Mouse (Mus musculus) brain, embryonic 14.5 days (tissue): Measurements from ENCODE around the gene Rft1. TPM values are rescaled to one million over a fixed set of nuclear protein-coding genes. Genes with fewer than 3 reads are reported as not detected.
"Not testable (repeated sequence)": the region's sequence is repeated elsewhere in the genome, so short reads cannot be mapped to it uniquely, and the experiment has no call there.

Source experiments
- DNase-seq: peaks from one replicate; pipeline ENCODE4 v3.0.0-alpha.2; 2011; ENCODE audit warnings: low read depth
- CTCF ChIP-seq: fragments of 200-500 bp; IDR thresholded peaks from 2 replicates; pipeline ENCODE4 v1.5.1; 2012; ENCODE audit warnings: inconsistent platforms, mild to moderate bottlenecking, moderate library complexity, borderline replicate concordance; ENCODE audit not compliant: insufficient read depth, insufficient read length; ENCODE audit errors: extremely low read depth
- POLR2A ChIP-seq: fragments of 200-500 bp; IDR thresholded peaks from 2 replicates; pipeline ENCODE4 v1.6.1; 2012; ENCODE audit warnings: mild to moderate bottlenecking, inconsistent platforms, borderline replicate concordance; ENCODE audit not compliant: poor library complexity, insufficient read depth, insufficient read length, severe bottlenecking; ENCODE audit errors: extremely low read depth
- polyA plus RNA-seq: library from polyadenylated mRNA; depleted of rRNA; stranded (reverse); fragments of >200 nt; gene quantifications from 2 replicates; pipeline ENCODE4 v1.2.3, GENCODE M21; 2012

Rft1 gene
- polyA plus RNA-seq, 1 experiment = 10.7 TPM

- no peak for TF ChIP-seq CTCF
- no peak for TF ChIP-seq POLR2A
- no peak for DNase-seq
These were observed 48.9 kb downstream of the Rft1 start for GRCm38 (mm10) chr14:30703079-30703478.

GRCm38 (mm10) chr14:30704098-30704855 is 50.1 kb downstream of the Rft1 start:
- TF ChIP-seq CTCF = no peak
- TF ChIP-seq POLR2A = no peak
- DNase-seq = no peak

GRCm38 (mm10) chr14:30711892-30712291 is 57.7 kb downstream of the Rft1 start:
- TF ChIP-seq POLR2A (no peak), CTCF (no peak)
- no peak for DNase-seq

- TF ChIP-seq CTCF (no peak), POLR2A (no peak)
- DNase-seq = no peak
These were observed 59.6 kb downstream of the Rft1 start for GRCm38 (mm10) chr14:30713769-30714168.

- TF ChIP-seq POLR2A = no peak
- TF ChIP-seq CTCF = no peak
- peak; percentile 71 for DNase-seq
These were observed 60.8 kb downstream of the Rft1 start, which contains the start of gene Sfmbt1 for GRCm38 (mm10) chr14:30714799-30715617. Gene Sfmbt1 (plus strand): TSS chr14:30714849.

- TF ChIP-seq CTCF = no peak
- TF ChIP-seq POLR2A = peak; percentile 80
- DNase-seq = peak; percentile 93
These were observed 61.5 kb downstream of the Rft1 start for GRCm38 (mm10) chr14:30715618-30716050.

- peak; percentile 81 for DNase-seq
- TF ChIP-seq POLR2A = peak; percentile 48; the same call in 1 of the 2 replicates
- no peak for TF ChIP-seq CTCF
These were observed 62.1 kb downstream of the Rft1 start for GRCm38 (mm10) chr14:30716051-30716952.

- no peak for TF ChIP-seq CTCF
- no peak for TF ChIP-seq POLR2A
- DNase-seq = peak; percentile 43
These were observed 62.8 kb downstream of the Rft1 start for GRCm38 (mm10) chr14:30716953-30717285.

GRCm38 (mm10) chr14:30718696-30719095 is 64.5 kb downstream of the Rft1 start:
- not testable (repeated sequence) for DNase-seq

- TF ChIP-seq POLR2A = no peak
- TF ChIP-seq CTCF = no peak
- DNase-seq = no peak
These were observed 65.4 kb downstream of the Rft1 start for GRCm38 (mm10) chr14:30719514-30719913.

- TF ChIP-seq CTCF (no peak), POLR2A (no peak)
- no peak for DNase-seq
These were observed 67.7 kb downstream of the Rft1 start for GRCm38 (mm10) chr14:30721850-30722249.

- no peak for TF ChIP-seq CTCF
- TF ChIP-seq POLR2A = no peak
- DNase-seq = no peak
These were observed 68.2 kb downstream of the Rft1 start for GRCm38 (mm10) chr14:30722406-30722805.

- TF ChIP-seq CTCF = no peak
- TF ChIP-seq POLR2A = no peak
- no peak for DNase-seq
These were observed 77.7 kb downstream of the Rft1 start for GRCm38 (mm10) chr14:30731896-30732295.
